In genomic region chr12:81631661-81632401, GRCm38 (mm10) we compare ENCODE assay signal across 8 mouse cellular contexts. TPM values are rescaled to one million over a fixed set of nuclear protein-coding genes. Genes with fewer than 3 reads are reported as not detected.
A peak's percentile ranks its signal among the peaks of the same experiment; 100 is the strongest.
DNase-seq lines count a peak whose midpoint lies in the region; ATAC-seq and TF ChIP-seq lines count a peak whose summit lies in the region.

No protein-coding gene starts in this region.

- peak overlapping the region; percentile 80 for H3K4me3 ChIP-seq in gastrocnemius, adult 2 months
- peak overlapping the region; percentile 53 for H3K4me3 ChIP-seq in embryonic facial prominence, embryonic 11.5 days (ENCODE audit: low read depth, low read length)
- peak overlapping the region; percentile 65 for H3K4me3 ChIP-seq in hindbrain, embryonic 11.5 days (ENCODE audit: low read depth, low read length)
- H3K4me3 ChIP-seq in liver, embryonic 12.5 days = peak overlapping the region; percentile 48
- H3K4me3 ChIP-seq in neural tube, embryonic 11.5 days (ENCODE audit: low read depth, low read length) = peak overlapping the region; percentile 61

- H3K36me3 ChIP-seq in embryonic facial prominence, embryonic 11.5 days (replicated peaks; ENCODE audit: control insufficient read depth, insufficient read depth, low read depth, low read length) = no peaks in the 10 kb centered on the region
- no peaks in the 10 kb centered on the region for H3K36me3 ChIP-seq in hindbrain, embryonic 11.5 days (ENCODE audit: control insufficient read depth, insufficient read depth, low read length)
- no peaks in the 10 kb centered on the region for H3K36me3 ChIP-seq in liver, embryonic 12.5 days
- no peaks in the 10 kb centered on the region for H3K36me3 ChIP-seq in neural tube, embryonic 11.5 days (ENCODE audit: control insufficient read depth, insufficient read depth, low read length)

- H3K4me1 ChIP-seq in embryonic facial prominence, embryonic 11.5 days (ENCODE audit: control insufficient read depth, insufficient read depth, low read length) = no peaks in the 10 kb centered on the region
- peaks cover 3% of the 10 kb centered on the region; the same call in 1 of the 2 replicates for H3K4me1 ChIP-seq in hindbrain, embryonic 11.5 days (replicated peaks; ENCODE audit: control insufficient read depth, insufficient read depth, low read length)
- H3K4me1 ChIP-seq in liver, embryonic 12.5 days = 0 out of 2 replicates have a peak, but pooled peaks cover 8% of the 10 kb centered on the region
- H3K4me1 ChIP-seq in neural tube, embryonic 11.5 days (ENCODE audit: control insufficient read depth, insufficient read depth, low read length) = peaks cover 4% of the 10 kb centered on the region; the same call in 1 of the 2 replicates

- intact Hi-C loops in gastrocnemius, adult 2 months (cut with DNase I) = no loop called here
- intact Hi-C loops in gastrocnemius, postnatal 36 days (cut with DNase I) = no loop called here

- peak overlapping the region; percentile 95 for H3K4me2 ChIP-seq in embryonic facial prominence, embryonic 11.5 days (ENCODE audit: low read depth, low read length)
- H3K4me2 ChIP-seq in hindbrain, embryonic 11.5 days (replicated peaks; ENCODE audit: low read depth, low read length) = peak overlapping the region; percentile 92
- peak overlapping the region; percentile 72 for H3K4me2 ChIP-seq in liver, embryonic 12.5 days
- peak overlapping the region; percentile 97 for H3K4me2 ChIP-seq in neural tube, embryonic 11.5 days (ENCODE audit: low read depth)

- peak; percentile 16 for DNase-seq in gastrocnemius, adult 2 months
- DNase-seq in gastrocnemius, postnatal 36 days = no peak
- peak; percentile 56 for DNase-seq in ES-CJ7 (ENCODE audit: low read depth, low spot score)
- no peak for DNase-seq in embryonic facial prominence, embryonic 11.5 days (ENCODE audit: low spot score)
- no peak for DNase-seq in hindbrain, embryonic 11.5 days (ENCODE audit: low spot score)
- DNase-seq in neural tube, embryonic 11.5 days (ENCODE audit: low spot score) = peak; percentile 37
- DNase-seq in spleen, postnatal 14 days (ENCODE audit: low spot score in 2 of 2) = no peak

- peak overlapping the region; percentile 58 for H3K9ac ChIP-seq in embryonic facial prominence, embryonic 11.5 days (replicated peaks; ENCODE audit: low read length)
- H3K9ac ChIP-seq in hindbrain, embryonic 11.5 days (ENCODE audit: low read depth, low read length) = peak overlapping the region; percentile 84
- H3K9ac ChIP-seq in liver, embryonic 12.5 days = no peak overlapping the region
- H3K9ac ChIP-seq in neural tube, embryonic 11.5 days (ENCODE audit: low read length) = peak overlapping the region; percentile 80

- no peak for TF ChIP-seq CTCF in gastrocnemius, adult 2 months (IDR thresholded peaks at IDR 0.05)

- peak overlapping the region; percentile 74 for H3K27ac ChIP-seq in gastrocnemius, adult 2 months
- no peak overlapping the region for H3K27ac ChIP-seq in embryonic facial prominence, embryonic 11.5 days (replicated peaks; ENCODE audit: low read depth, low read length)
- H3K27ac ChIP-seq in hindbrain, embryonic 11.5 days (ENCODE audit: low read depth, low read length) = peak overlapping the region; percentile 73
- H3K27ac ChIP-seq in liver, embryonic 12.5 days = no peak overlapping the region
- peak overlapping the region; percentile 1 for H3K27ac ChIP-seq in neural tube, embryonic 11.5 days (ENCODE audit: low read depth, low read length)

- peaks cover 23% of the 10 kb centered on the region for H3K27me3 ChIP-seq in embryonic facial prominence, embryonic 11.5 days (ENCODE audit: control insufficient read depth, insufficient read depth, low read length)
- H3K27me3 ChIP-seq in hindbrain, embryonic 11.5 days (ENCODE audit: control insufficient read depth, insufficient read depth, low read length) = 0 out of 2 replicates have a peak, but pooled peaks cover 3% of the 10 kb centered on the region
- H3K27me3 ChIP-seq in liver, embryonic 12.5 days (replicated peaks) = peaks cover 71% of the 10 kb centered on the region
- peaks cover 10% of the 10 kb centered on the region; the same call in 1 of the 2 replicates for H3K27me3 ChIP-seq in neural tube, embryonic 11.5 days (ENCODE audit: control insufficient read depth, insufficient read depth, low read length)

- WGBS in embryonic facial prominence, embryonic 11.5 days = 2% methylated on average over 31 of the region's 31 CpGs
- WGBS in hindbrain, embryonic 11.5 days = 2% methylated on average over 31 of the region's 31 CpGs
- 5% methylated on average over 31 of the region's 31 CpGs for WGBS in liver, embryonic 12.5 days (ENCODE audit: insufficient replicate concordance)
- WGBS in neural tube, embryonic 11.5 days = 3% methylated on average over 30 of the region's 31 CpGs

- no peaks in the 10 kb centered on the region for H3K9me3 ChIP-seq in embryonic facial prominence, embryonic 11.5 days (replicated peaks; ENCODE audit: control insufficient read depth, low read length)
- H3K9me3 ChIP-seq in hindbrain, embryonic 11.5 days (ENCODE audit: control insufficient read depth, low read length) = no peaks in the 10 kb centered on the region
- no peaks in the 10 kb centered on the region for H3K9me3 ChIP-seq in liver, embryonic 12.5 days (replicated peaks)
- no peaks in the 10 kb centered on the region for H3K9me3 ChIP-seq in neural tube, embryonic 11.5 days (ENCODE audit: control insufficient read depth, low read length)

- no peak for ATAC-seq in embryonic facial prominence, embryonic 11.5 days (replicated peaks; ENCODE audit: insufficient number of reproducible peaks, low FRiP score, low TSS enrichment, low read depth)
- peak; percentile 55 for ATAC-seq in hindbrain, embryonic 11.5 days (ENCODE audit: low FRiP score)
- ATAC-seq in liver, embryonic 12.5 days = no peak
- ATAC-seq in neural tube, embryonic 11.5 days (ENCODE audit: insufficient read depth, low FRiP score, low TSS enrichment) = no peak

RNA-seq across cellular contexts. Expression of gene Ttc9, which starts 0.8 kb away (rescaled TPM):
- total RNA-seq in gastrocnemius, adult 2 months (2021) = 1 to 10 TPM; 5.1 to 9.5 TPM
- total RNA-seq in gastrocnemius, postnatal 36 days (2021) = 1 to 10 TPM; 5.8 to 6.3 TPM
- 0.86 and 0.89 TPM in 2 replicates for polyA plus RNA-seq in embryonic facial prominence, embryonic 11.5 days (2014; fragmentation: Nextera tagmentation; extraction: Ambion mirVana)
- 1.3 and 2.1 TPM in 2 replicates for polyA plus RNA-seq in hindbrain, embryonic 11.5 days (2014; fragmentation: Nextera tagmentation; extraction: Ambion mirVana)
- polyA plus RNA-seq in liver, embryonic 12.5 days (2016; fragmentation: Nextera tagmentation; extraction: Ambion mirVana) = 0.12 and 0.33 TPM in 2 replicates
- polyA plus RNA-seq in neural tube, embryonic 11.5 days (2014; fragmentation: Nextera tagmentation; extraction: Ambion mirVana) = 2.1 TPM in 2 replicates

RNA-seq across cellular contexts. Expression of gene Med6, which starts 37.0 kb away (rescaled TPM):
- 10 to 100 TPM; 11.9 to 13.2 TPM for total RNA-seq in gastrocnemius, adult 2 months (2021)
- total RNA-seq in gastrocnemius, postnatal 36 days (2021) = 1 to 10 TPM; 9.1 to 9.7 TPM
- 97.4 and 97.9 TPM in 2 replicates for polyA plus RNA-seq in embryonic facial prominence, embryonic 11.5 days (2014; fragmentation: Nextera tagmentation; extraction: Ambion mirVana)
- polyA plus RNA-seq in hindbrain, embryonic 11.5 days (2014; fragmentation: Nextera tagmentation; extraction: Ambion mirVana) = 72.0 and 84.6 TPM in 2 replicates
- 45.9 and 48.1 TPM in 2 replicates for polyA plus RNA-seq in liver, embryonic 12.5 days (2016; fragmentation: Nextera tagmentation; extraction: Ambion mirVana)
- polyA plus RNA-seq in neural tube, embryonic 11.5 days (2014; fragmentation: Nextera tagmentation; extraction: Ambion mirVana) = 77.1 and 82.1 TPM in 2 replicates

Comparison
In these comparisons a context has a peak if more than half of its experiments do, and no peak if none do; other contexts are left out.
1. DNase-seq: peak in gastrocnemius, adult 2 months (single experiment), ES-CJ7 (single experiment) and neural tube, embryonic 11.5 days (single experiment); none in gastrocnemius, postnatal 36 days (0 of 2), embryonic facial prominence, embryonic 11.5 days (single experiment), hindbrain, embryonic 11.5 days (single experiment) and spleen, postnatal 14 days (0 of 2).
2. H3K27ac ChIP-seq: peak in gastrocnemius, adult 2 months (single experiment), hindbrain, embryonic 11.5 days (single experiment) and neural tube, embryonic 11.5 days (single experiment); none in embryonic facial prominence, embryonic 11.5 days (single experiment) and liver, embryonic 12.5 days (single experiment).
3. Peak in every context shown above with its lines, with median percentiles within 50 percentile points of each other: H3K4me3 ChIP-seq and H3K4me2 ChIP-seq.